Mouse (Mus musculus) kidney, embryonic 15.5 days (tissue): Measurements from ENCODE around the gene A830005F24Rik. TPM values are rescaled to one million over a fixed set of nuclear protein-coding genes. Genes with fewer than 3 reads are reported as not detected.

Experiments used
- ATAC-seq: fragments of 200-750 bp; cut with Nextera tagmentation; replicated peaks from 2 replicates; pipeline ENCODE4 v1.8.0; 2017; ENCODE audit warnings: moderate TSS enrichment; ENCODE audit not compliant: low FRiP score
- H3K27ac ChIP-seq: fragments of 300-500 bp; sonication (generic); 2 replicates; pipeline ENCODE4 v1.5.1; 2015; ENCODE audit warnings: mild to moderate bottlenecking, inconsistent platforms
- H3K27me3 ChIP-seq: fragments of 300-500 bp; sonication (generic); 2 replicates; pipeline ENCODE4 v1.6.1; 2015; ENCODE audit warnings: inconsistent platforms
- H3K36me3 ChIP-seq: fragments of 300-500 bp; sonication (generic); 2 replicates; pipeline ENCODE4 v1.6.1; 2015; ENCODE audit warnings: inconsistent platforms
- H3K4me1 ChIP-seq: fragments of 300-500 bp; sonication (generic); 2 replicates; pipeline ENCODE4 v1.6.1; 2015; ENCODE audit warnings: inconsistent platforms
- H3K4me2 ChIP-seq: fragments of 300-500 bp; sonication (generic); 2 replicates; pipeline ENCODE4 v1.6.1; 2015; ENCODE audit warnings: moderate library complexity, mild to moderate bottlenecking, inconsistent platforms
- H3K4me3 ChIP-seq: fragments of 300-500 bp; sonication (generic); replicated peaks from 2 replicates; pipeline ENCODE4 v1.5.1; 2015; ENCODE audit warnings: mild to moderate bottlenecking, inconsistent platforms
- H3K9ac ChIP-seq: fragments of 300-500 bp; sonication (generic); 2 replicates; pipeline ENCODE4 v1.6.1; 2015; ENCODE audit warnings: mild to moderate bottlenecking, inconsistent platforms
- H3K9me3 ChIP-seq: fragments of 300-500 bp; sonication (generic); replicated peaks from 2 replicates; pipeline ENCODE4 v1.6.1; 2016; ENCODE audit warnings: inconsistent platforms
- WGBS: fragments of 180-500 bp; shearing (Covaris S2); methylation state at CpG from one replicate; pipeline ENCODE4 v1.1.7; 2015; ENCODE audit warnings: mixed read lengths; 5-methylcytosine and 5-hydroxymethylcytosine counted together
- polyA plus RNA-seq: library from polyadenylated mRNA; unstranded; fragments of >200 nt; fragmentation: Nextera tagmentation; extraction: Ambion mirVana; gene quantifications from 2 replicates; pipeline ENCODE4 v1.2.1, GENCODE M21; 2015

A830005F24Rik gene
- polyA plus RNA-seq = 1.2 and 1.5 TPM in 2 replicates

GRCm38 (mm10) chr13:48513003-48513929 is at the start of gene A830005F24Rik, which contains the start of gene Zfp169:
Gene A830005F24Rik, plus strand, starts transcription at chr13:48513570.
Gene Zfp169, minus strand, starts transcription at chr13:48513451.
- Histone ChIP-seq H3K4me1 (peaks cover 7% of the 10 kb centered on the region), H3K27me3 (no peaks in the 10 kb centered on the region), H3K9me3 (no peaks in the 10 kb centered on the region), H3K4me3 (peak within 1 kb of the TSS; percentile 80), H3K27ac (no peak within 1 kb of the TSS), H3K4me2 (peak within 1 kb of the TSS; percentile 81), H3K36me3 (no peaks in the 10 kb centered on the region), H3K9ac (peak within 1 kb of the TSS; percentile 71)
- WGBS = 1% methylated on average over 34 of the region's 34 CpGs
- ATAC-seq = peak; percentile 99

- 8% methylated on average over 4 of the region's 4 CpGs for WGBS
- no peak overlapping the region for H3K4me2 ChIP-seq
- no peak for ATAC-seq
These were observed 49.2 kb upstream of the A830005F24Rik start for GRCm38 (mm10) chr13:48464170-48464569.

GRCm38 (mm10) chr13:48466186-48466585 is 47.2 kb upstream of the A830005F24Rik start:
- ATAC-seq = no peak
- WGBS = 56% methylated on average over 10 of the region's 10 CpGs
- no peaks in the 10 kb centered on the region for H3K4me1 ChIP-seq
- H3K9ac ChIP-seq = no peak overlapping the region
- H3K4me3 ChIP-seq = no peak overlapping the region
- H3K4me2 ChIP-seq = no peak overlapping the region
- no peaks in the 10 kb centered on the region for H3K9me3 ChIP-seq
- no peak overlapping the region for H3K27ac ChIP-seq
- no peaks in the 10 kb centered on the region; the same call in 1 of the 2 replicates for H3K27me3 ChIP-seq
- no peaks in the 10 kb centered on the region for H3K36me3 ChIP-seq

More at GRCm38 (mm10) chr13:48464170-48464569, 49.2 kb upstream of the A830005F24Rik start:
- Histone ChIP-seq H3K27me3 (no peaks in the 10 kb centered on the region; the same call in 1 of the 2 replicates), H3K4me3 (no peak overlapping the region), H3K36me3 (no peaks in the 10 kb centered on the region), H3K9ac (no peak overlapping the region), H3K27ac (no peak overlapping the region), H3K9me3 (no peaks in the 10 kb centered on the region), H3K4me1 (no peaks in the 10 kb centered on the region)

GRCm38 (mm10) chr13:48468656-48469180 is 44.7 kb upstream of the A830005F24Rik start:
- Histone ChIP-seq H3K4me3 (no peak overlapping the region), H3K4me2 (no peak overlapping the region), H3K9me3 (no peaks in the 10 kb centered on the region), H3K27ac (no peak overlapping the region), H3K4me1 (no peaks in the 10 kb centered on the region), H3K9ac (no peak overlapping the region), H3K36me3 (no peaks in the 10 kb centered on the region), H3K27me3 (no peaks in the 10 kb centered on the region; the same call in 1 of the 2 replicates)
- WGBS = 69% methylated on average over 15 of the region's 15 CpGs
- ATAC-seq = no peak

- Histone ChIP-seq H3K4me3 (no peak overlapping the region), H3K9me3 (no peaks in the 10 kb centered on the region), H3K9ac (no peak overlapping the region), H3K36me3 (peaks cover 26% of the 10 kb centered on the region), H3K4me1 (no peaks in the 10 kb centered on the region), H3K27me3 (no peaks in the 10 kb centered on the region), H3K4me2 (no peak overlapping the region), H3K27ac (no peak overlapping the region)
- WGBS = 97% methylated on average over 4 of the region's 4 CpGs
- no peak for ATAC-seq
These were observed 29.8 kb upstream of the A830005F24Rik start for GRCm38 (mm10) chr13:48483606-48484005.

- 0 out of 2 replicates have a peak, but pooled peaks have one; percentile 36 for ATAC-seq
- Histone ChIP-seq H3K27ac (no peak overlapping the region), H3K4me3 (no peak overlapping the region), H3K9me3 (no peaks in the 10 kb centered on the region), H3K27me3 (no peaks in the 10 kb centered on the region), H3K36me3 (peaks cover 74% of the 10 kb centered on the region), H3K4me2 (no peak overlapping the region), H3K9ac (no peak overlapping the region), H3K4me1 (no peaks in the 10 kb centered on the region)
- 83% methylated on average over 35 of the region's 35 CpGs for WGBS
These were observed 22.8 kb upstream of the A830005F24Rik start for GRCm38 (mm10) chr13:48490396-48491182.

GRCm38 (mm10) chr13:48493183-48493582 is 20.2 kb upstream of the A830005F24Rik start:
- Histone ChIP-seq H3K27me3 (no peaks in the 10 kb centered on the region), H3K9ac (no peak overlapping the region), H3K4me3 (no peak overlapping the region), H3K36me3 (peaks cover 63% of the 10 kb centered on the region), H3K9me3 (no peaks in the 10 kb centered on the region), H3K27ac (no peak overlapping the region), H3K4me2 (no peak overlapping the region), H3K4me1 (peaks cover 4% of the 10 kb centered on the region; the same call in 1 of the 2 replicates)
- no peak for ATAC-seq
- WGBS = 79% methylated on average over 4 of the region's 5 CpGs

- Histone ChIP-seq H3K9ac (no peak overlapping the region), H3K27me3 (no peaks in the 10 kb centered on the region), H3K27ac (no peak overlapping the region), H3K4me2 (no peak overlapping the region), H3K4me3 (no peak overlapping the region), H3K4me1 (peaks cover 4% of the 10 kb centered on the region; the same call in 1 of the 2 replicates), H3K36me3 (peaks cover 33% of the 10 kb centered on the region), H3K9me3 (no peaks in the 10 kb centered on the region)
- peak; percentile 83 for ATAC-seq
- 24% methylated on average over 15 of the region's 15 CpGs for WGBS
These were observed 15.6 kb upstream of the A830005F24Rik start for GRCm38 (mm10) chr13:48497693-48498221.

GRCm38 (mm10) chr13:48498676-48499075 is 14.7 kb upstream of the A830005F24Rik start:
- H3K9ac ChIP-seq = no peak overlapping the region
- H3K9me3 ChIP-seq = no peaks in the 10 kb centered on the region
- H3K27ac ChIP-seq = no peak overlapping the region
- H3K27me3 ChIP-seq = no peaks in the 10 kb centered on the region
- no peak for ATAC-seq
- H3K4me2 ChIP-seq = no peak overlapping the region
- peaks cover 4% of the 10 kb centered on the region; the same call in 1 of the 2 replicates for H3K4me1 ChIP-seq
- 57% methylated on average over 4 of the region's 4 CpGs for WGBS
- no peak overlapping the region for H3K4me3 ChIP-seq
- peaks cover 40% of the 10 kb centered on the region for H3K36me3 ChIP-seq

- H3K4me1 ChIP-seq = peaks cover 4% of the 10 kb centered on the region; the same call in 1 of the 2 replicates
- H3K4me2 ChIP-seq = no peak overlapping the region
- no peak for ATAC-seq
- H3K4me3 ChIP-seq = no peak overlapping the region
- 83% methylated on average over 5 of the region's 5 CpGs for WGBS
- H3K27me3 ChIP-seq = no peaks in the 10 kb centered on the region
- H3K27ac ChIP-seq = no peak overlapping the region
- H3K9me3 ChIP-seq = no peaks in the 10 kb centered on the region
- H3K36me3 ChIP-seq = peaks cover 48% of the 10 kb centered on the region
- H3K9ac ChIP-seq = no peak overlapping the region
These were observed 10.9 kb upstream of the A830005F24Rik start for GRCm38 (mm10) chr13:48502422-48502821.

- H3K4me2 ChIP-seq = no peak overlapping the region
- H3K36me3 ChIP-seq = peaks cover 25% of the 10 kb centered on the region
- no peak for ATAC-seq
- 85% methylated on average over 9 of the region's 9 CpGs for WGBS
- no peak overlapping the region for H3K9ac ChIP-seq
- H3K4me3 ChIP-seq = no peak overlapping the region
- H3K9me3 ChIP-seq = no peaks in the 10 kb centered on the region
- peaks cover 7% of the 10 kb centered on the region for H3K4me1 ChIP-seq
- H3K27ac ChIP-seq = no peak overlapping the region
- no peaks in the 10 kb centered on the region for H3K27me3 ChIP-seq
These were observed 4.7 kb upstream of the A830005F24Rik start for GRCm38 (mm10) chr13:48508661-48509060.
